Mouse (Mus musculus) hindlimb bud, embryonic 11.5 days (tissue): ENCODE measurements around the gene Iscu.
A peak's percentile ranks its signal among the peaks of the same experiment; 100 is the strongest.
"Not testable (repeated sequence)": the region's sequence is repeated elsewhere in the genome, so short reads cannot be mapped to it uniquely, and the experiment has no call there.

ENCODE experiments used
- DNase-seq: peaks from one replicate; pipeline ENCODE4 v3.0.0-alpha.2; 2012; ENCODE audit warnings: low read depth, low spot score; ENCODE audit errors: extremely low spot score

Gene Iscu

GRCm38 (mm10) chr5:113755347-113756030, 17.1 kb upstream of the Iscu start:
- no peak for DNase-seq

GRCm38 (mm10) chr5:113761585-113761984, 11.0 kb upstream of the Iscu start:
- DNase-seq, result no peak

- no peak for DNase-seq
Observed at GRCm38 (mm10) chr5:113764426-113764825, 8.1 kb upstream of the Iscu start.

GRCm38 (mm10) chr5:113765641-113766526, 6.7 kb upstream of the Iscu start:
- DNase-seq, result no peak

GRCm38 (mm10) chr5:113768806-113769205, 3.7 kb upstream of the Iscu start:
- no peak for DNase-seq

DNA sequence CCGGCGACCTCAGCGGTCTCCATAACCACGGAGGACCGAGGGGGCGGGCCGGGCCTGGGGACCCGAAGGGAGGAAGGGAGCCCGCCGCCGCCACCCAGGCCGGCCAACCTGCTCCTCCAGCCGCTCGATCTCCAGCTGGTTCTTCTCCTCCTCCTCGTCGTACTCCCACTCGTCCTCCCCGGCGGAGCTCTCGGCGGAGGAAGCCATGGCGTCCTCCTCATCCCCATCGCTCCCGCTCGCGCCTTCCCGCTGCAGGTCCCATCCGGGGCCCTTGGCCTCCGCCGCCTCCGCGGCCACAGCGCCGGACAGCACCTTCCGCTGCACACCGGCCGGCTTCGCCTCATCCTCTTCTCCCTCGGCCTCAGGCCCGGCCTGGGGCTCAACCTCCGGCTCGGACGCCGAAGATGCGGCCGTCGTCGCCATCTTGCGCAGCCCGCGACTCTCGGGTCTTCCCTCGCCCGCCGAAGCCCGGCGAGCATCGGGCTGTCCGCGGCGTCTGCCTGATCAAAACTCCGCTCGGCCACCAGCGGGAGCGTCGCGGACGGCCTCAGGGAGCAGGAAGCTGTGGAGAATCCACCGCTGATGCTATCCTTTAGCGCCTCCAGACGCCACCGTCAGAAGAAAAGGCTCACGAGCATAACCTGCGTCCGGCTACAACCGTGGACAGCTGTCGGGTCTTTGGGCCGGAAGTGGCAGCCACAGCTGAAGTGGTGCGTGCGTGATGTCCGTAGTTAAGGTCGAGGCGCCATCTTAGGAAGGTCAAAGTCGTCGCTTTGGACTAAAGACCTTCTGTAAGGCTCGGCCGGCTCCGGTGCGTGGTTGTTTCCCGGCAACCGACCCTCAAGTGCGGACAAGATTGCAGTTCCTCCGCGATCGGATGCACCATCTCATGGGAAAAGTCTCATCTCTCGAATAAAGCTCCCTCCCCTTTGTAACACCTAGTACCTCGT, 1.1 kb upstream of the Iscu start:
- peak; percentile 69 for DNase-seq

GRCm38 (mm10) chr5:113772905-113773519, 464 bp downstream of the Iscu start:
- DNase-seq, result no peak

GRCm38 (mm10) chr5:113773664-113774063, 1.1 kb downstream of the Iscu start:
- peak; percentile 67 for DNase-seq

DNA sequence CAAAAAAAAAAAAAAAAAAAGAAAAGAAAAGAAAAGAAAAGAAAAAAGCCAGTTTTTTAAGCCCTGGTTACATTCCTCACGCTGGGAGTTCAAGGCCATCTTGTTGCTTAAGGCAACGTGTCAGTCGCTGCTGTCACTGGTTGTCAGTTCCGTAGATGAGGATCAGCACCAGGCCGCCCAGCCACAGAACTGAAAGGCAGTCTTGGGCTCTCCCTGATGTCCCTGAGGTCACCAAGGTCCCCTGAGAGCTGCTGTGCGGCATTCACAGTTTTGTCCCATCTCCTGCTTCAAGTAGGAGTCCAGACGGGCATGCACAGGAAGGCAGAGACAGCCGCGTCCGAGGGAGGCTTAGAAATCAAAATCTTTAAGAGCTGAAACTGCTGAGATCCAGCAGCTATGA, 3.0 kb downstream of the Iscu start:
- DNase-seq, result no peak

DNA sequence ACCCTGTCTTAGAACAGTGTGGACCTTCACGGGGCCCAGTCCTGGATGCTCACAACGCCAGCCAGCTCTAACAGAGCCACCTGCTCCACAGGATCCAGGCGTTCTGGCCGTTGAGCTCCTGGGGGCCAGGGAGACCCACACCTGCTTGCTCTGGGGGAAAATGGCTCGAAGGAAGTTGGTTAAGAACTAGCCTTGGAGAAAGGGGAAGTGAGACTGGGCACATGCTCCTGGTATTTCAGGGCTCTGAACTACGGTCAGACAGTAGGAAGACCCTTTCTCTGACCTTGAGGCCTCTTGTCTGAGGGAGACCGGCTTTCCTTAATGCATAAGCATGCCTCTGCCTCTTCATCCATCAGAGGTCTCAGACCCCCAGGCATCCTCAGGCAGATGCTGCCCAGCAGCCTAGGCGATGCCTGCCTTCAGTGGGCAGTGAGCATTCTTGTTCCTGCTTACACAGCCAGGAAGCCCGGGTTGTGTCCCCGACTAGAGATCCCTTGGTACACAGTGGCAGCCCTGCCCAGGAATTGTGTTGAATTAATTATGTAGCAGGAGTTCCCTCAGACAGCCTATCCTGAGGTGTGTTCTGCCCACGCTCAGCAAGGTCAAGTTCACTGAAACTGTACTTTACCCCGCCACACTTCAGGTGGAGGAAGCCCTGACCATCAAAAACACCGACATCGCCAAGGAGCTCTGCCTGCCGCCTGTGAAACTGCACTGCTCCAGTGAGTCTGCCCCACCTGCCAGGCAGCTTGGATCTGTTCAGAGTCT, 3.8 kb downstream of the Iscu start:
- DNase-seq, result no peak

DNA sequence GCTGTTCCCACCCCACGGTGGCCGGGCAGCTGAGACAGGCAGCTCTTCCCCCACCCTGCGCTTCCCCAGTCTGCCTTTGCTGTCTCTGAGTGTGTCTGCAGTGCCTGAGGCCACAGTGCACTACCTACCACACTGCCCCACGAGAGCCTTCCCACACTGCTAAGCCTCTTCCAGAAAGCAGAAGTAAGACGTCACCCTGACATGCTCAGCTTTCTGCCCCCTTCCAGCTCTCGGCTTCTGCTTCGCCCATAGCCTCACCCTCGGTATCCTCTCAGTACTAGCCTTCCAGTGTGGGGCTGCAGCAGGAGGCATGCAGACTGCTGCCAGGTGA, 4.3 kb downstream of the Iscu start:
- no peak for DNase-seq

- DNase-seq, result not testable (repeated sequence)
Observed at GRCm38 (mm10) chr5:113777728-113778127, 5.2 kb downstream of the Iscu start.

- DNase-seq, result no peak
Observed at GRCm38 (mm10) chr5:113779569-113779968, 7.0 kb downstream of the Iscu start.

GRCm38 (mm10) chr5:113780082-113780752, 7.7 kb downstream of the Iscu start:
- DNase-seq, result no peak

DNA sequence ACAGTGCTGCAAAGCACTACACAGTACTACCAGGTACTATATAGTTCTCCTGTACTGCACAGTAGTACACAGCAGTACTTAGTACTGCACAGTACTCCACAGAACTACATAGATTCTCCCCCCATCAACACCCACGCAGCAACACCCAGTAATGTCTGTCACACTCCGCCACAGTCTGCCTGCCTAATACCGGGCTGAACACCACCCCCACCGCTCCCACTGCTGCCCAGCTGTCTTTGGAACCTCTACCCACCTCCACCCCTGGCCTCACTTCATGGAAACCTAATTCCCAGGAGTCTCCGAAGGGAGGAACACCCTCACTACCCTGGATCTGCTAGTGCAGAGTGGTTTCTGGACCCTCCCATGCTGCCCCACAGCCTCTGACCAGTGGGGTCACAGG, 8.2 kb downstream of the Iscu start:
- no peak for DNase-seq

DNA sequence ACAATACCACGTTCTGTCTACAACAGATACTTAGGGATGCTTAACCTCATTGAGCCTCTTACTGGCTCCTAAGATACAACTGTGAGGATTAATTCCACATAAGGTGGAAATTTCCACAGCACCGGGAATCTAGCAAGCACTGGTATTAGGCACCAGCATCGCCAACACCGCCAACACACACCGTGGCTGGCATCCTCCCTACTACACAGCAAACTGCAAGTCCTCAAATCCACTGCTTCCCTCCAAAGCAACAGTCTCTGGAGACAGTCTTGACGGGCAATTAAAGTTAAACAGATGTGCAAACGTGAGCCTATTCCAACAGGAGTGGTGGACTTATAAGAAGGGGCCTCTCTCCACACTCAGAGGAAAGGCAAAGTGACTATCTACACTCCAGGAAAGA, 8.7 kb downstream of the Iscu start:
- no peak for DNase-seq

- DNase-seq, result no peak
Observed at GRCm38 (mm10) chr5:113781875-113782274, 9.3 kb downstream of the Iscu start.

- DNase-seq, result no peak
Observed at GRCm38 (mm10) chr5:113782624-113783023, 10.1 kb downstream of the Iscu start.

- no peak for DNase-seq
Observed at GRCm38 (mm10) chr5:113783581-113784001, 11.0 kb downstream of the Iscu start.

DNA sequence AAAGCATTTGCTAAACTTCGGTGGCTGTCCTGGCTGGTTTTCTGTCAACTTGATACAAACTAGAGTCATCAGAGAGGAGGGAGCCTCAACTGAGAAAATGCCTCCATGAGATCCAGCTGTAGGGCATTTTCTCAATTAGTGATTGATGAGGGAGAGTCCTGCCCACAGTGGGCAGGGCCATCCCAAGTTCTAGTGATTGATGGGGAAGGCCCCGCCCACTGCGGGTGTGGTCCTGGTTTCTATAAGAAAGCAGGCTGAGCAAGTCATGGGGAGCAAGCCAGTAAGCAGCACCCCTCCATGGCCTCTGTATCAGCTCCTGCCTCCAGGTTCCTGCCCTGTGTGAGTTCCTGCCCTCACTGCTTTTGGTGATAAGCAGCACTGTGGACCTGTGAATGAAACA, 11.6 kb downstream of the Iscu start:
- DNase-seq, result not testable (repeated sequence)
